Comparison of ENCODE assay signal across 10 mouse cellular contexts in the genomic region with DNA sequence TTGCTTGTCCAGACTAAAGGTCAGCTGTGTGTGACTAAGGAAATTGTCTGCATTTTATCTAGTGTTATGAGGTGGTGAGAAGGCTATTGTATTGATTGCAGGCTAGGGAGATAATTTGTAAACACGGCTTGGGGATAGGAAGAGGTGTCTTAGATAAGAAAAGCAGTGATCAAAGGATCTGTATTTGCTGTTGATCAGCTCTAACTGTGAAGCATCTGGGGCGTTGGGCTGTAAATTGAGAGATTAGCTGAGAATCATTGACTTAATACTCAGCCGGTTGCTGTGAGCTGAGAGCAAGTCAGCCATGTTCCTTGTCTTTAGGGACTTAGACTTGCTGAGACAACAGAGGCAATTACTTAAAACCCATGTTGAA. TPM values are rescaled to one million over a fixed set of nuclear protein-coding genes. Genes with fewer than 3 reads are reported as not detected.
A peak's percentile ranks its signal among the peaks of the same experiment; 100 is the strongest.
DNase-seq lines count a peak whose midpoint lies in the region; ATAC-seq lines count a peak whose summit lies in the region.
"Had no signal": no experiment of that assay in that cellular context is flagged by ENCODE, and none has a peak within 500 bp of the region (broad histone marks: within the 10 kb centered on the region; RNA-seq: fewer than 3 reads in every experiment).

No protein-coding gene starts in this region.

- no peak overlapping the region for H3K9ac ChIP-seq in heart, embryonic 11.5 days (ENCODE audit: low read depth, low read length)
- 0 out of 2 replicates have a peak overlapping the region, but pooled peaks have one; percentile 12 for H3K9ac ChIP-seq in neural tube, embryonic 13.5 days
- H3K9ac ChIP-seq in midbrain, embryonic 13.5 days (replicated peaks), result no peak overlapping the region
- H3K9ac ChIP-seq: limb, embryonic 13.5 days had no signal

- no peak overlapping the region for H3K4me2 ChIP-seq in heart, embryonic 11.5 days
- H3K4me2 ChIP-seq in neural tube, embryonic 13.5 days, result no peak overlapping the region
- no peak overlapping the region for H3K4me2 ChIP-seq in midbrain, embryonic 13.5 days (replicated peaks)
- H3K4me2 ChIP-seq: limb, embryonic 13.5 days had no signal

- no peak for ATAC-seq in heart, embryonic 11.5 days (replicated peaks; ENCODE audit: insufficient number of reproducible peaks, low FRiP score, low TSS enrichment)
- no peak for ATAC-seq in neural tube, embryonic 13.5 days (ENCODE audit: low read depth)
- ATAC-seq in midbrain, embryonic 13.5 days, result no peak

- no peak overlapping the region for H3K4me3 ChIP-seq in heart, embryonic 11.5 days (ENCODE audit: low read depth, low read length)
- no peak overlapping the region for H3K4me3 ChIP-seq in neural tube, embryonic 13.5 days
- no peak overlapping the region for H3K4me3 ChIP-seq in midbrain, embryonic 13.5 days (replicated peaks)
- H3K4me3 ChIP-seq: layer of hippocampus, adult 2 months; limb, embryonic 13.5 days had no signal

- DNase-seq in heart, adult 11 months, result no peak
- no peak for DNase-seq in neural tube, embryonic 10.5 days (ENCODE audit: extremely low spot score, low spot score)
- DNase-seq in left cerebral cortex, adult 18-20 months (ENCODE audit: low spot score in 2 of 2), result no peak
- no peak for DNase-seq in right cerebral cortex, postnatal 25 days
- DNase-seq in urinary bladder, postnatal 10 days (ENCODE audit: low spot score), result no peak

- H3K27me3 ChIP-seq in heart, embryonic 11.5 days (ENCODE audit: control insufficient read depth, insufficient read depth, low read length), result no peaks in the 10 kb centered on the region
- no peaks in the 10 kb centered on the region for H3K27me3 ChIP-seq in neural tube, embryonic 13.5 days
- H3K27me3 ChIP-seq in midbrain, embryonic 13.5 days, result no peaks in the 10 kb centered on the region
- H3K27me3 ChIP-seq: limb, embryonic 13.5 days had no signal

- peaks cover 22% of the 10 kb centered on the region for H3K4me1 ChIP-seq in heart, embryonic 11.5 days (ENCODE audit: control insufficient read depth, insufficient read depth, low read length)
- H3K4me1 ChIP-seq in neural tube, embryonic 13.5 days (replicated peaks), result peaks cover 18% of the 10 kb centered on the region
- H3K4me1 ChIP-seq in midbrain, embryonic 13.5 days (replicated peaks), result peaks cover 10% of the 10 kb centered on the region

- 11% methylated on average over 3 of the region's 3 CpGs for WGBS in heart, embryonic 11.5 days (ENCODE audit: insufficient replicate concordance)
- 35% methylated on average over 3 of the region's 3 CpGs for WGBS in neural tube, embryonic 13.5 days
- 8% methylated on average over 3 of the region's 3 CpGs for WGBS in midbrain, embryonic 13.5 days

- H3K36me3 ChIP-seq in heart, embryonic 11.5 days (ENCODE audit: control insufficient read depth, insufficient read depth, low read length), result no peaks in the 10 kb centered on the region
- H3K36me3 ChIP-seq in neural tube, embryonic 13.5 days, result no peaks in the 10 kb centered on the region
- H3K36me3 ChIP-seq in midbrain, embryonic 13.5 days, result no peaks in the 10 kb centered on the region
- H3K36me3 ChIP-seq: limb, embryonic 13.5 days had no signal

- H3K27ac ChIP-seq in heart, embryonic 11.5 days (ENCODE audit: low read depth, low read length), result peak overlapping the region; percentile 55
- no peak overlapping the region for H3K27ac ChIP-seq in neural tube, embryonic 13.5 days (replicated peaks)
- peak overlapping the region; percentile 46; the same call in 1 of the 2 replicates for H3K27ac ChIP-seq in midbrain, embryonic 13.5 days
- H3K27ac ChIP-seq: layer of hippocampus, adult 2 months had no signal

- no peaks in the 10 kb centered on the region for H3K9me3 ChIP-seq in heart, embryonic 11.5 days (replicated peaks; ENCODE audit: control insufficient read depth, low read length)
- H3K9me3 ChIP-seq in neural tube, embryonic 13.5 days, result no peaks in the 10 kb centered on the region
- H3K9me3 ChIP-seq in midbrain, embryonic 13.5 days, result no peaks in the 10 kb centered on the region
- H3K9me3 ChIP-seq: limb, embryonic 13.5 days had no signal

RNA-seq across cellular contexts. Expression of gene Rad51b, which starts 55.6 kb away (rescaled TPM):
- polyA plus RNA-seq in heart, embryonic 11.5 days (2014; fragmentation: Nextera tagmentation; extraction: Ambion mirVana), result 5.1 and 6.4 TPM in 2 replicates
- 1.4 and 2.4 TPM in 2 replicates for polyA plus RNA-seq in neural tube, embryonic 13.5 days (2015; fragmentation: Nextera tagmentation; extraction: Ambion mirVana)
- 3.2 and 3.3 TPM in 2 replicates for polyA plus RNA-seq in midbrain, embryonic 13.5 days (2015; fragmentation: Nextera tagmentation; extraction: Ambion mirVana)
- total RNA-seq in left cerebral cortex, adult 18-20 months (2021), result under 1 TPM; 0.23 to 0.26 TPM

RNA-seq across cellular contexts. Expression of gene Zfyve26, which starts 56.6 kb away (rescaled TPM):
- 11.5 and 13.7 TPM in 2 replicates for polyA plus RNA-seq in heart, embryonic 11.5 days (2014; fragmentation: Nextera tagmentation; extraction: Ambion mirVana)
- 9.3 and 12.4 TPM in 2 replicates for polyA plus RNA-seq in neural tube, embryonic 13.5 days (2015; fragmentation: Nextera tagmentation; extraction: Ambion mirVana)
- polyA plus RNA-seq in midbrain, embryonic 13.5 days (2015; fragmentation: Nextera tagmentation; extraction: Ambion mirVana), result 9.0 and 13.0 TPM in 2 replicates
- total RNA-seq in left cerebral cortex, adult 18-20 months (2021), result 10 to 100 TPM; 27.6 to 27.9 TPM
